Mouse (Mus musculus) embryonic fibroblast, embryonic 13.5 days (primary cell): Measurements from ENCODE around the gene Zfp408.

Experiments used
- CTCF ChIP-seq: IDR thresholded peaks from 2 replicates; pipeline ENCODE4 v1.5.1; 2011; ENCODE audit warnings: mild to moderate bottlenecking, control low read depth, low read length, moderate library complexity, borderline replicate concordance; ENCODE audit not compliant: insufficient read depth
- POLR2A ChIP-seq: IDR thresholded peaks from 2 replicates; pipeline ENCODE4 v1.6.1; 2011; ENCODE audit warnings: low read depth, mild to moderate bottlenecking, control low read depth, low read length, moderate library complexity

GRCm38 (mm10) chr2:91633334-91633977 is 16.1 kb downstream of the Zfp408 start:
- no peak for TF ChIP-seq CTCF
- TF ChIP-seq POLR2A, result no peak
